Mouse (Mus musculus) G1E (cell line): ENCODE results near the gene Slc48a1. TPM values are rescaled to one million over a fixed set of nuclear protein-coding genes. Genes with fewer than 3 reads are reported as not detected.

Source experiments
- ATAC-seq: 2 replicates; pipeline ENCODE4 v1.8.0; 2016; ENCODE audit warnings: mild to moderate bottlenecking; ENCODE audit not compliant: insufficient number of reproducible peaks, poor library complexity, low FRiP score, severe bottlenecking; ENCODE audit errors: extremely low read depth
- DNase-seq: peaks from one replicate; pipeline ENCODE4 v3.0.0; 2012; ENCODE audit warnings: low spot score
- H3K27me3 ChIP-seq: 2 replicates; pipeline ENCODE4 v1.6.1; 2012; ENCODE audit warnings: mild to moderate bottlenecking, low read length, inconsistent platforms; ENCODE audit not compliant: insufficient read depth
- H3K36me3 ChIP-seq: replicated peaks from 2 replicates; pipeline ENCODE3; 2012; ENCODE audit warnings: mild to moderate bottlenecking, inconsistent platforms
- H3K4me1 ChIP-seq: 2 replicates; pipeline ENCODE4 v1.6.1; 2012; ENCODE audit warnings: low read depth, low read length, inconsistent platforms, mixed read lengths; ENCODE audit not compliant: insufficient read depth
- H3K4me3 ChIP-seq: 2 replicates; pipeline ENCODE4 v1.5.1; 2012; ENCODE audit warnings: low read depth, mild to moderate bottlenecking, inconsistent platforms, low read length, moderate library complexity, mixed read lengths
- H3K9me3 ChIP-seq: replicated peaks from 2 replicates; pipeline ENCODE4 v1.6.1; 2012; ENCODE audit warnings: inconsistent platforms
- CTCF ChIP-seq: IDR thresholded peaks from 2 replicates; pipeline ENCODE4 v1.5.1; 2012; ENCODE audit warnings: low read depth, low read length, inconsistent platforms, mixed read lengths
- GATA1 ChIP-seq: IDR thresholded peaks from 2 replicates; pipeline ENCODE4 v1.6.1; 2012; ENCODE audit warnings: borderline replicate concordance, low read length, inconsistent platforms, mixed read lengths
- GATA2 ChIP-seq: IDR thresholded peaks from 2 replicates; pipeline ENCODE4 v1.6.1; 2012; ENCODE audit warnings: low read depth, low read length, inconsistent platforms, borderline replicate concordance
- POLR2AphosphoS5 ChIP-seq: IDR thresholded peaks from 2 replicates; pipeline ENCODE4 v1.6.1; 2012; ENCODE audit warnings: low read depth, low read length, inconsistent platforms; ENCODE audit not compliant: insufficient replicate concordance
- TAL1 ChIP-seq: conservative IDR thresholded peaks from 2 replicates; pipeline ENCODE4 v1.6.1; 2012; ENCODE audit warnings: low read depth, low read length, inconsistent platforms, mixed read lengths
- polyA plus RNA-seq: library from polyadenylated mRNA; stranded (reverse); fragments of >175 nt; gene quantifications from 2 replicates; pipeline ENCODE4 v1.2.3, GENCODE M21; 2012
- total RNA-seq, 2 experiments: library from RNA; stranded (forward) in 1 of 2; stranded (reverse) in 1 of 2; fragments of 200-1000 nt in 1 of 2; fragments of >200 nt in 1 of 2; fragmentation: Nextera tagmentation in 1 of 2; gene quantifications; 2 replicates each; pipeline ENCODE4 v1.2.3; 2014 to 2017

The Slc48a1 gene
- total and polyA plus RNA-seq, 3 experiments: 108 to 256 (median 125) TPM

DNA sequence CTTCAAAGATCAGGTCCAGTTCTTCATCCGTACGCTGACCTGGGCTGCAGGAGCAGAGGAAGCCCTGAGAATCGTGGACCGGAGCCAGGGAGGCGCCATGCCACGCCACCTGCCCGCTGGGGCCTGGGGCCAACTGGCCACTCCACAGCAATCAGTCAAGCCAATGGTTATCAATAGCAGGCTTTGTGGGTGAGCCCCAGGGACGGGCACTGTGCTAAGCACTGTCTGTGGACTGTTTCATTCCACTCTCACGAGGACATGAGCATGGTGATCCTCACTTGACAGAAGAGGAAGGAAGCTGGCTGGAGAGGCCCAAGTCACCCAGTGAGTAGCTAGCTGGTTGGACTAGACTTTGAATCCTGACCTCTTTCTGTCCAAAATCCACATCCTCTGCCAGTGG, 18.3 kb upstream of the Slc48a1 start:
- H3K4me1 ChIP-seq: no peaks in the 10 kb centered on the region; the same call in 1 of the 2 replicates
- no peak for ATAC-seq
- H3K9me3 ChIP-seq: no peaks in the 10 kb centered on the region
- H3K36me3 ChIP-seq: no peaks in the 10 kb centered on the region
- DNase-seq: no peak
- TF ChIP-seq TAL1: no peak
- TF ChIP-seq GATA1: no peak
- no peak for TF ChIP-seq POLR2AphosphoS5
- TF ChIP-seq GATA2: no peak
- no peak for TF ChIP-seq CTCF
- no peak overlapping the region for H3K4me3 ChIP-seq
- H3K27me3 ChIP-seq: peaks cover 75% of the 10 kb centered on the region

- DNase-seq: no peak
- H3K9me3 ChIP-seq: no peaks in the 10 kb centered on the region
- no peaks in the 10 kb centered on the region; the same call in 1 of the 2 replicates for H3K4me1 ChIP-seq
- H3K36me3 ChIP-seq: no peaks in the 10 kb centered on the region
- peaks cover 80% of the 10 kb centered on the region for H3K27me3 ChIP-seq
- H3K4me3 ChIP-seq: no peak overlapping the region
- TF ChIP-seq POLR2AphosphoS5 (no peak), GATA2 (no peak), GATA1 (no peak), TAL1 (no peak), CTCF (no peak)
- no peak for ATAC-seq
These were observed 17.4 kb upstream of the Slc48a1 start for GRCm38 (mm10) chr15:97760952-97761351.

DNA sequence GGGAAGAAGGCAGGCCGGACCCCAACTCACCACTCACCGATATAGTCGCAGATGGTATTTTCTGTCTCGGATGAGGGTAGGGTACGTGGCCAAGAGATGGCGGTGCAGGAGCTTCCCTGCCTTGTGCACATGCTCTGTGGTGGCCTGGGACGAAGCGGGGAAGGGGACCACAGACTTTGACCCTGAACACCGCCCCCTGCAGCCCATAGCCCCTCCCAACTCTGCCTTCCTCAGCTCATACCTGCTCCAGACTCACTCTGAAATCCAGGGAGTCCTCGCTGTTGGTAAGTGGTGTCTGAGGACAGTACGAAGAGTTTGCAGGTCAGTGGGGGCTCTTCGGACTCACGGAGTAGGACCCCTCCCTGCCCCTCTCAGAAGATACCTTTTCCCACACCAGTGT, 16.9 kb upstream of the Slc48a1 start:
- ATAC-seq (no peak), DNase-seq (no peak)
- H3K9me3 ChIP-seq: no peaks in the 10 kb centered on the region
- H3K4me1 ChIP-seq: no peaks in the 10 kb centered on the region; the same call in 1 of the 2 replicates
- no peaks in the 10 kb centered on the region for H3K36me3 ChIP-seq
- TF ChIP-seq TAL1 (no peak), POLR2AphosphoS5 (no peak), CTCF (no peak), GATA1 (no peak), GATA2 (no peak)
- peaks cover 82% of the 10 kb centered on the region for H3K27me3 ChIP-seq
- H3K4me3 ChIP-seq: no peak overlapping the region

GRCm38 (mm10) chr15:97762733-97763132, 15.6 kb upstream of the Slc48a1 start:
- Histone ChIP-seq H3K9me3 (no peaks in the 10 kb centered on the region), H3K27me3 (peaks cover 84% of the 10 kb centered on the region), H3K36me3 (no peaks in the 10 kb centered on the region), H3K4me1 (peaks cover 6% of the 10 kb centered on the region), H3K4me3 (no peak overlapping the region)
- ATAC-seq (no peak), DNase-seq (no peak)
- TF ChIP-seq GATA2 (no peak), CTCF (no peak), GATA1 (no peak), POLR2AphosphoS5 (no peak), TAL1 (no peak)

DNA sequence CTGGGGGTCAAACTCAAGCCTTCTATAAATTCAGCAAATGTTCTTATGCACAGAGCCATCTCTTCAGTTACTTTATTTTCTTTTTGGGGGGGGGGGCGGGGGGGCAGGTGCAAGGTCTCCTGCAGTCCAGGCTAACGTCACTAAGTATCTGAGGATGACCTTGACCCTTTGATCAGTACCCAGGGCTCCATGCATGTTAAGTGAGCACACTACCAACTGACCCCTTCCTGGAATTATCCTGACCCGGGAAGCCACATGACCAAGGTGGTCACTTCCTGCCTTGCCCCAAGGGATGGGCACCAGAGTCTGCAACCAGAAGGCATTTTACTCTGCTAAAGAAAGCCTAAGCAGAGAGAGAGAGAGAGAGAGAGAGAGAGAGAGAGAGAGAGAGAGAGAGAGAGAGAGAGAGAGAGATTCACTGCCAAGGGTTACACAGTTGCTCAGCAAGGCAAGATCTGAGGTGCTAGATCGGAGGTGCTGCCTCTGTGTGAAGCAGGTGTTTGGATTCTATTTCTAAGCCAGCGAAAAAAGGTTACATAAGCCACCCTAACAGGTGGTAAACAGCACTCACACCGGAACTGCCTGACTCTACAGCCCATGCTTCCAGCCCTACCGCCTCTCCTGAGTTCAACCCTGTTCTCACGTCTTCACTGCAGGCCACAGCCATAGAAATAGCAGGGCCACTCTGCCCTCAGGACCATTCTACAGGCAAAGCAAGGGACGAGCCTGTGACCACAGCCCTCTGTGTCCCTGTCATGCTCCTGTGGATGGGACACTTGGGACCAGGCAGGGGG, 14.9 kb upstream of the Slc48a1 start:
- ATAC-seq: no peak
- no peak for DNase-seq
- Histone ChIP-seq H3K36me3 (no peaks in the 10 kb centered on the region), H3K4me3 (no peak overlapping the region), H3K27me3 (peaks cover 84% of the 10 kb centered on the region), H3K4me1 (peaks cover 11% of the 10 kb centered on the region), H3K9me3 (no peaks in the 10 kb centered on the region)
- no peak for TF ChIP-seq GATA2
- no peak for TF ChIP-seq GATA1
- TF ChIP-seq POLR2AphosphoS5: no peak
- TF ChIP-seq CTCF: no peak
- TF ChIP-seq TAL1: no peak

- H3K27me3 ChIP-seq: peaks cover 85% of the 10 kb centered on the region
- H3K36me3 ChIP-seq: no peaks in the 10 kb centered on the region
These were observed 13.8 kb upstream of the Slc48a1 start for GRCm38 (mm10) chr15:97764532-97764931.

More at GRCm38 (mm10) chr15:97764532-97764931, 13.8 kb upstream of the Slc48a1 start:
- no peak for ATAC-seq
- Histone ChIP-seq H3K4me1 (peaks cover 11% of the 10 kb centered on the region), H3K9me3 (no peaks in the 10 kb centered on the region), H3K4me3 (no peak overlapping the region)
- DNase-seq: no peak
- no peak for TF ChIP-seq POLR2AphosphoS5
